Mouse (Mus musculus) kidney, embryonic 16.5 days (tissue): ENCODE measurements around the gene Akr1c13. TPM values are rescaled to one million over a fixed set of nuclear protein-coding genes. Genes with fewer than 3 reads are reported as not detected.

Experiments used
- ATAC-seq: fragments of 200-750 bp; cut with Nextera tagmentation; 2 replicates; pipeline ENCODE4 v1.8.0; 2017; ENCODE audit warnings: moderate TSS enrichment; ENCODE audit not compliant: low FRiP score, low TSS enrichment
- H3K27ac ChIP-seq: fragments of 300-500 bp; sonication (generic); 2 replicates; pipeline ENCODE4 v1.5.1; 2014; ENCODE audit warnings: low read length
- H3K27me3 ChIP-seq: fragments of 300-500 bp; sonication (generic); 2 replicates; pipeline ENCODE4 v1.6.1; 2014; ENCODE audit warnings: low read length, control low read depth, mixed read lengths; ENCODE audit not compliant: insufficient read depth
- H3K36me3 ChIP-seq: fragments of 300-500 bp; sonication (generic); 2 replicates; pipeline ENCODE4 v1.6.1; 2014; ENCODE audit warnings: low read length, control low read depth, mixed read lengths; ENCODE audit not compliant: insufficient read depth
- H3K4me1 ChIP-seq: fragments of 300-500 bp; sonication (generic); 2 replicates; pipeline ENCODE4 v1.6.1; 2014; ENCODE audit warnings: low read length, control low read depth, mixed read lengths; ENCODE audit not compliant: insufficient read depth
- H3K4me2 ChIP-seq: fragments of 300-500 bp; sonication (generic); replicated peaks from 2 replicates; pipeline ENCODE4 v1.6.1; 2014; ENCODE audit warnings: low read depth, low read length
- H3K4me3 ChIP-seq: fragments of 300-500 bp; sonication (generic); 2 replicates; pipeline ENCODE4 v1.5.1; 2014; ENCODE audit warnings: mild to moderate bottlenecking, low read length
- H3K9ac ChIP-seq: fragments of 300-500 bp; sonication (generic); replicated peaks from 2 replicates; pipeline ENCODE4 v1.6.1; 2014; ENCODE audit warnings: low read length
- H3K9me3 ChIP-seq: fragments of 300-500 bp; sonication (generic); 2 replicates; pipeline ENCODE4 v1.6.1; 2016; ENCODE audit warnings: low read length, control low read depth
- WGBS: fragments of 180-500 bp; shearing (Covaris S2); extraction: QIAGEN DNeasy Blood & Tissue Kit; methylation state at CpG from one replicate; pipeline ENCODE4 v1.1.7; 2014; 5-methylcytosine and 5-hydroxymethylcytosine counted together
- polyA plus RNA-seq: library from polyadenylated mRNA; unstranded; fragments of >200 nt; fragmentation: Nextera tagmentation; extraction: Ambion mirVana; gene quantifications from 2 replicates; pipeline ENCODE4 v1.2.1, GENCODE M21; 2015

The Akr1c13 gene
- polyA plus RNA-seq, 1 experiment from 2014 or later: 5.6 TPM

DNA sequence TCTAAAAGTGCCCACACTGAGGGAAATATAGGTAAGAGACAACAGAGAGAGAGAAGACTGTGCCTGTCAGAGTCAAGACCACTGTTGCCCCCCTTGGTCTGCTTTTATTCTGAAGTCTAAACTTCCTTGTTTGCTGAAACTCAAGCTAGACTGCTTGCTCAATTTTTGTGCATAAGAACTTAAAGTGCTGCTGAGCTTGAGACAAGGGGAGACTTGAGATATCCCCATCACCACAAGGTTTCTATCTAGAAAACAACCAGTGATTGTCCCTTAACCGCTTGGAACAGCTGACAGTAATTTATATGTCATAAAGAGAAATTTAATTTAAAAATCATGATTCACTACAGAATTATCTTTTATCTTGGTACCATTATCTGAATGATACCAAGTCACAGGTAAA, 42.2 kb downstream of the Akr1c13 start:
- Histone ChIP-seq H3K9me3 (no peaks in the 10 kb centered on the region), H3K4me2 (no peak overlapping the region), H3K9ac (no peak overlapping the region), H3K36me3 (no peaks in the 10 kb centered on the region), H3K27me3 (no peaks in the 10 kb centered on the region), H3K4me1 (0 out of 2 replicates have a peak, but pooled peaks cover 3% of the 10 kb centered on the region), H3K27ac (peak overlapping the region; percentile 68), H3K4me3 (no peak overlapping the region)
- ATAC-seq: peak; percentile 44
- 70% methylated on average over 1 of the region's 1 CpGs for WGBS

DNA sequence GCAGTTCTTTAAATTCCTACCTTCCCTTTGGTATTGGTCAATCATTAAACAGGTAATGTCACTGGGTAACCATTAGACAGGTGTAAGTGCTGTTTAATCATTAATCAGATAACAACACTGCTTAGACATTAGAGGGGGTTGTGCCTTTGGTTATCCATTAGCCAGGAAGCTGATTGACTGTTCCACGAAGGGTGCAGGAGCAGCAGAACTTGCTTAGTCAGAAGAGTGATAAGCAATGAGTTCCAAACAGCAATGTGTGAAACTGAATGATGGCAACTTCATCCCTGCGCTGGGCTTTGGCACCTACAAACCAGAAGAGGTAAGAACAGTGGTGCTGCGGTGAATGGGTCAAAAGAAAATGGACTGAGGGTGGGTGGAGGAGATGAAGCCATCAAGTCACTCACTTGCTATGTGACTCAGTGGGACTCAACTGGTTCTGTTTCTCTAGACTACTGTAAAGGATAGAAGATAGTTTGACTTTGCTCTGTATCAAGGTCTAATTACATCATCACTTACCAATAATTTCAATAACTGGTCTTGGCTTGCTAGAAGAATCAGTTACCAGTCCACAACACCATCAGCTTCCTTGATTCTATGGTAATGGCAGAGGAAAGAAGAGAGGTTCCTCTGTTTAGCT, 42.7 kb downstream of the Akr1c13 start:
- Histone ChIP-seq H3K4me1 (0 out of 2 replicates have a peak, but pooled peaks cover 3% of the 10 kb centered on the region), H3K36me3 (0 out of 2 replicates have a peak, but pooled peaks cover 4% of the 10 kb centered on the region), H3K4me2 (peak overlapping the region; percentile 33), H3K27me3 (no peaks in the 10 kb centered on the region), H3K9me3 (no peaks in the 10 kb centered on the region), H3K9ac (no peak overlapping the region), H3K27ac (peak overlapping the region; percentile 62), H3K4me3 (peak overlapping the region; percentile 31)
- peak; percentile 98 for ATAC-seq
- 68% methylated on average over 3 of the region's 3 CpGs for whole genome bisulfite sequencing

DNA sequence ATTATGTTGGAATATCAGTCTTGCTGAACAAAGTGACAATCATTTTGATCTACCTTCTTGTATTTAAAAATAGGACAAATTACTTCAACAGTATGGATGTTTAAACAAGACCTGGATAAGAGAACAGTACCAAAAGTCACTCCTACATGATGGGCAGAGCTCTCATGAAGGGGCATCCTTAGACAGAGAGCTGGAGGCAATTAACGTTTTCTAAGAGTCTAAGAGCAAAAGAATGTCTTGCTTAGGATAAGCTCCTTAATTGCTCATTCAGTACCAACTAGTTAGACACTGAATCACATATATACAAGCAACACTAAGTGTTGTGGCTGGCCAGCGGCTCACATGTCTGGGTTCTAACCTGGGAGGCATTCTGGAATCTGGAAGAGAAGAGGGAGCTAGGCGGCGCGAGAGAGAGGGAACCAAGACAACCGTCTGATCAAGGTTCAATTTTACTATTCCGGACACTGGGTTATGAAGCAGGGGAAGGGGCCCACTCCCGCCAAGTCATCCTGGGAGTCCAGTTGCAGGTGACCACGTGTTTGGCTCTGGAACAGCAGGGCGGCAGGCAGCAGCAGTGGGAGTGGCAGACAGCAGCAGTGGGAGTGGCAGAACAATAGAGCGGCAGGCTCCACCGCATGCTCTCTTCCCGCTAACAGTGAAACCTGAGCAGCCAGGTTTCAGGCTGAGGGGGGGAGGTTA, 54.1 kb downstream of the Akr1c13 start:
- Histone ChIP-seq H3K9me3 (no peaks in the 10 kb centered on the region), H3K4me3 (peak overlapping the region; percentile 7; the same call in 1 of the 2 replicates), H3K9ac (no peak overlapping the region), H3K4me1 (0 out of 2 replicates have a peak, but pooled peaks cover 2% of the 10 kb centered on the region), H3K36me3 (no peaks in the 10 kb centered on the region), H3K27ac (no peak overlapping the region), H3K4me2 (peak overlapping the region; percentile 35), H3K27me3 (no peaks in the 10 kb centered on the region)
- WGBS: 1% methylated on average over 13 of the region's 13 CpGs
- ATAC-seq: peak; percentile 97

DNA sequence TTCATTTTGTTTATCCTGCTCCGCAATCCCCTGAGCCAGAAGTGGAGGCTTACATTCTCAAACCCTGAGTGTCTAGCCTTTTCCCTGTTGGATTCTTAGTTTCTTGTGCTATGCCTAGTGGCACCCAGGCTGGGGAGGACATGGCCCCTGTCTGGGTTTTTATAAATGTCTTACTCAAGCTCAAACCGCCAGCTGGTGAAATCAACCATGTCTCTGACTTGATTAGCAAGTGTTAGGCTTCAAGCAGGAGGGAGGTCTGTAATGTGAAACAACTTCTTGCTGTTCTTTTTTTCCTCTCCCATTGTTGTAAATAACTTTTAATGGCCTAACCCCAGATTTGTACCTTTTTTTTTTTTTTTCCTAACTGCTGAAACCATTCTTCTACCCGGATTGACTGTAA, 58.4 kb downstream of the Akr1c13 start:
- ATAC-seq: peak; percentile 69
- no peak overlapping the region for H3K4me2 ChIP-seq
- peak overlapping the region; percentile 63; the same call in 1 of the 2 replicates for H3K27ac ChIP-seq
- no peak overlapping the region for H3K4me3 ChIP-seq
- no peaks in the 10 kb centered on the region for H3K36me3 ChIP-seq
- H3K9ac ChIP-seq: no peak overlapping the region
- 0 out of 2 replicates have a peak, but pooled peaks cover 2% of the 10 kb centered on the region for H3K4me1 ChIP-seq
- H3K9me3 ChIP-seq: no peaks in the 10 kb centered on the region
- no peaks in the 10 kb centered on the region for H3K27me3 ChIP-seq
- 35% methylated on average over 3 of the region's 3 CpGs for WGBS

Other genes with a start within 250 kb of the Akr1c13 start
- gene Ucn3, start 245.8 kb upstream of the Akr1c13 start, polyA plus RNA-seq: not detected in 2 replicates
- 1.6 and 1.8 TPM in 2 replicates for gene Akr1c14, start 142.1 kb upstream of the Akr1c13 start, polyA plus RNA-seq
- gene Akr1c18, start 40.5 kb upstream of the Akr1c13 start, polyA plus RNA-seq: 2.1 and 2.4 TPM in 2 replicates
- gene Akr1c19, start 37.5 kb downstream of the Akr1c13 start, polyA plus RNA-seq: 50.5 and 52.9 TPM in 2 replicates
- 3.2 and 3.5 TPM in 2 replicates for gene Akr1c12, start 88.3 kb downstream of the Akr1c13 start, polyA plus RNA-seq
- gene Akr1c6, start 243.2 kb downstream of the Akr1c13 start, polyA plus RNA-seq: not detected in 2 replicates